Mouse (Mus musculus) liver, postnatal 0 days (tissue): ENCODE results near the gene Klf13.

Experiments used
- CTCF ChIP-seq: sonication (generic); IDR thresholded peaks from 2 replicates; pipeline ENCODE4 v1.5.1; 2016; ENCODE audit warnings: antibody characterized with exemption, low read depth
- EP300 ChIP-seq: IDR thresholded peaks from 2 replicates; pipeline ENCODE4 v1.6.1; 2016; ENCODE audit warnings: antibody characterized with exemption, low read depth, mild to moderate bottlenecking

GRCm38 (mm10) chr7:63875686-63876085 is 63.0 kb downstream of the Klf13 start:
- no peak for TF ChIP-seq CTCF
- TF ChIP-seq EP300: no peak
